Mouse (Mus musculus) cerebellum, adult 11-12 months (tissue): ENCODE data around the gene Grm7.

ENCODE experiments used
- DNase-seq: peaks from one replicate; pipeline ENCODE4 v3.0.0; 2022

Gene Grm7

DNA sequence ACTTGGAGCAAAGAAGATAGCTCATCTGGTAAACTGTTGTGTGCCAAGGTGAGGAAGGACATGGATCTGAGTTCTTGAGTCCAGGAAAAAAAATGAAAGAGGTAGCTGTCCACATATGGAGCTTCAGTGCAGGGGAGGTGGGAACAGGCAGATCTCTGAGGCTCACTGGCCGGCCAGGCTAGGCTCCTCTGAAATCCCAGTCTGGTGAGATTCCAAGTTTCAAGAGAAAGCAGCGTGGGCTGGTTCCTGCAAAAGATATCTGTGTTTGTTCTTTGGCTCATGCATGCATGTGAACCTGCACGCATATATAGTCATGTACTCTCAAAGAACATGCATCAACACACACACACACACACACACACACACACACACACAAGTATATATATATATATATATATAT, 942.2 kb downstream of the Grm7 start:
- no peak for DNase-seq

DNA sequence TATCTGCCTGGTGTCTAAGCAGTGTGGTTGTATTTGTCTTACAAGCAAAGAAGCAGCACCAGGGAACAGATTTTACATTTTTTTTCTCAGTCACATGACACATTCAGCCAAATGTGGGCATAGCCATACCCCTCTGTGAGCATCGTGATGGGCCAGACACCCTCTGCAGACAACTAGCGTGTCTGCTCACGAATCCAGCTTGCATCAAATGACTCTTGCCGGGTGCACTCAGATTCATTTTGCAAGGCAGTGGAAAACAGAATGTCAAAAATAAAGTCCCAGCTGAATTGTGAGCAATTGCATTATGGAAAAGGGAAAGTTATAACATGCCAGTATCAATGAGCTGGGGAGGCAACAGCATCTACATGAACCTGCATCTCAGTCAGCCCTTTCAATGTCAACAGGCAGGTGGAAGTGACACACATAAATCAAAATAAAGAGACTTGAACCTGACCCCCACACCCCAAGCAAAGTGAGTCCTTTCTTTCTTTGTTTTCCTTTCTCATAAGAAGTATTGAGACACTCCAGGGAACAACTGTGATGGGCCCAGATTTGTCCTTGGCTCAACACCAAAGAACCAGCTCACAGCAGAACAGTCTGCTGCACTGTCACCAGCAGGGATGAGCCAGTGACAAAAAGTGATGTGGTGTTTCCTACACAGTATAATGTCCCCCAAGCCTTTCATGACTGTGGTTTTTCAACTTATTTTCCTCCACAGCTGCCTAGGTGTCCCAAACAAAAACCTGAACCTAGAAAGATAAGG, 956.7 kb downstream of the Grm7 start:
- DNase-seq: no peak

DNA sequence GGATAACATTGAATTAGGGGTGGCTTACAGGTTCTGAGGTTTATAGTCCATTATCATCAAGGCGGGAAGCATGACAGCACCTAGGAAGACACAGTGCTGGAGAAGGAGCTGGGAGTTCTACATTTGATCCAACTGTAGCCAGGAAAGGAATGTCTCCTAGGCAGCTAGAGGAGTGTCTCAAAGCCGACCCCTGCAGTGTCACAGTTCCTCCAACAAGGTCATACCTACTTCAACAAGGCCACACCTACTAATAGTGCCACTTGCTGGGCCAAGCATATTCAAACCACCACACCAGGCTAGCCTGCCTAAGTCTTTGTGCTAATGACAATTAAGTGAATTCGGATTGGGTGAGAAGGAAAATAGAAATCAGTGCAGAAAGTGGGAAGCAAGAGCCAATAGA, 965.0 kb downstream of the Grm7 start:
- DNase-seq: no peak

DNA sequence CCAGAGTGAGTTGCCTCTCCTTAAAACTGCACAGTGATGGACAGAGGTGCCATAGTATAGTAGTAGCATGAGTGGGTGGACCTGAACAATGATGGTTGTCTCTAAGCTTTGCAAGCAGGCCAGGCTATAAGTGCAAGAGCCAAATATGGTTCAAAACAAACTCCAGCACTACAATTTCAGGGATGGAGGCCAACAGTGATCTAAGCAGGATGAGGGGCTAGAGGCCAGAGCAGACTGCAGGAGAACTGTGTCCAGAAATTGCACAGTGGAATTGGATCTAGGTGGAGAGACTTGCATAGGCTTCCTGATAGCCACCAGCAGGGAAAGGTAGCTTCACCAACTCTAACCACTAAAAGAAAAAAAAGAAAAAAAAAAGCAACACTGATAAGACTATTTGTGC, 968.5 kb downstream of the Grm7 start:
- DNase-seq: no peak
